Mouse (Mus musculus): ENCODE data around the gene Gm21988. TPM values are rescaled to one million over a fixed set of nuclear protein-coding genes. Genes with fewer than 3 reads are reported as not detected.

Gene Gm21988
- total RNA-seq, 2 experiments from 2014 or later, result 6.6 to 8.7 TPM

DNA sequence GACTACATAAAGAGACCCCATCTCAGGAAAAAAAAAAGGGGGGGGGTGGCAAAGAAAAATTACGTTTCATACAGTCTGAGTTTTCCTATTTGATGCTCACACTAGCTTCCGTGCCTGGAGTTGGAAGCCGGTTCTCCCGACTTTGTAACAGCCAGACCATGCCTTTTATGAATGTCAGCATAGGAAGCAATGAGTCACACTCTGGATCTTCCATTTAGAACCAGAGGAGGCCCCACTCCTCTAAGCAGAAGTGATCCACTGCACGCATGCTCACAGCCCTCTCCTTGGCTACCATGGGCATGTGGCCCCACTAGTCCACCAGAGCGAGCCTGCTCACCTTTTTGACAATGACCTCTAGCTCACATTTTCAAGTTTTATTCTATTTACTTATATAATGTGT is 48.4 kb downstream of the Gm21988 start:
- no peak for DNase-seq (ENCODE audit: low spot score in 2 of 2)

DNA sequence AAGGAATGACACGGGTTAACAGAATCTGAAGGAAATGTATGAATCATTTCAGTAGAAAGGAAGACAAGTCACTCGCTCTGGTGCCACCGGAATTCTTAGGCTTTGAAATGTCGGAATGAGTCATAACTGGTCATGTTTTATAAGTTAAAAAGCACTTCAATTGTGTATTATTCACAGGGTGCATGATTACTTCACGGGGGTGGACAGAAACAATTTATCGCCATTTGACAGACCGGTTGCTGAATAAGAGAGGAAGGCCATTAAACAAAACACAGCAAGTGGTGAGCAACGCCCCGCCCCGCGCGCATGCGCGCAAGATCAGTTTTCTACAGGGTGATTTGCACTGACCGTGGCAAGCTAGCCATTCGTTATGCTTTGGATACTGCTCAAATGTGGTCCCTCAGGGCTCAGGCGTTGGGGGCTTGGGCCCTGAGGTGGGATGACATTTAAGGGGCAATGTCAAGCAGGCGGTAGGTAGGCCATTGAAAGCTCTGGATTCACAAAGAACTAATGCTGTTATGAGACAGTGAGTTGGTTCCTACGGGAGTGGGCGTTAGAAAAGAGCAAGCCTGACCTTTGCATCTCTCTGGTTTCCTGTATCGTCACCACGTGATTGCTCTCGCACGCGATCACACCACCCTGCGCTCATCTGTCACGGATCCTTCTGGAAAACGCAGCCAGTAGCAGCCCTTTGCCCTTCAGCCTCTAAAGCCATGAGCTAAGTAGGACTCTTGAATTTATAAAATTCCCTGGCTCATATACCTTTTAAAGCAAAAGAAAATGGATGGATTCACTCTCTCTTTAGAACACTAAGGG is 50.1 kb downstream of the Gm21988 start:
- DNase-seq (ENCODE audit: low spot score in 2 of 2), result no peak

Small RNA genes lying within 50 kb of the gene (microRNA-seq; reads per million reads assigned to microRNA genes)
- gene Mir195a (726 to 1,567 reads per million in 2 experiments), gene Mir497 (0 reads per million in 2 experiments), gene Mir497b (0 reads per million in 2 experiments)

Other genes starting within 250 kb of the Gm21988 start
- 100 to 1,000 TPM; 256 to 267 TPM for gene Gabarap, start 248.7 kb downstream of the Gm21988 start, total RNA-seq (2021)
- gene Phf23, start 244.1 kb downstream of the Gm21988 start, total RNA-seq (2021), result 10 to 100 TPM; 40.1 to 43.7 TPM
- gene Dvl2, start 239.2 kb downstream of the Gm21988 start, total RNA-seq (2021), result 10 to 100 TPM; 26.1 to 38.9 TPM
- gene Acadvl, start 224.4 kb downstream of the Gm21988 start, total RNA-seq (2021), result 10 to 100 TPM; 55.7 to 57.6 TPM
- 100 to 1,000 TPM; 705 to 717 TPM for gene Dlg4, start 222.9 kb downstream of the Gm21988 start, total RNA-seq (2021)
- 1 to 10 TPM; 1.2 to 1.3 TPM for gene Asgr1, start 185.7 kb downstream of the Gm21988 start, total RNA-seq (2021)
- gene Asgr2, start 147.2 kb downstream of the Gm21988 start, total RNA-seq (2021), result not detected
- gene Mgl2, start 109.5 kb downstream of the Gm21988 start, total RNA-seq (2021), result under 1 TPM; 0.67 to 0.69 TPM
- gene Clec10a, start 83.6 kb downstream of the Gm21988 start, total RNA-seq (2021), result 1 to 10 TPM; 1.2 to 1.4 TPM
- 10 to 100 TPM; 32.8 to 39.6 TPM for gene Slc16a11, start 27.1 kb downstream of the Gm21988 start, total RNA-seq (2021)
- gene Slc16a13, start 18.8 kb downstream of the Gm21988 start, total RNA-seq (2021), result 10 to 100 TPM in 1 of 2 experiments, 1 to 10 TPM in 1; 9.2 to 12.1 TPM
- gene Bcl6b, start 10.0 kb downstream of the Gm21988 start, total RNA-seq (2021), result 1 to 10 TPM; 4.3 to 7.4 TPM
- gene 0610010K14Rik, start 1.9 kb downstream of the Gm21988 start, total RNA-seq (2021), result 10 to 100 TPM; 44.8 to 55.3 TPM
- 100 to 1,000 TPM; 306 to 350 TPM for gene Rnasek, start within 50 bp of the Gm21988 start, total RNA-seq (2021)
- gene Alox12, start 15.5 kb upstream of the Gm21988 start, total RNA-seq (2021), result under 1 TPM; 0.45 to 0.69 TPM
- not detected for gene Alox12e, start 82.8 kb upstream of the Gm21988 start, total RNA-seq (2021)
- not detected for gene Alox15, start 112.2 kb upstream of the Gm21988 start, total RNA-seq (2021)
- gene Pelp1, start 170.2 kb upstream of the Gm21988 start, total RNA-seq (2021), result 10 to 100 TPM; 41.3 to 46.8 TPM
- 10 to 100 TPM; 92.5 to 96.0 TPM for gene Arrb2, start 192.8 kb upstream of the Gm21988 start, total RNA-seq (2021)
- gene Med11, start 212.1 kb upstream of the Gm21988 start, total RNA-seq (2021), result 10 to 100 TPM; 20.5 TPM
- gene Zmynd15, start 219.6 kb upstream of the Gm21988 start, total RNA-seq (2021), result 1 to 10 TPM in 1 of 2 experiments, under 1 TPM in 1; 0.96 to 1.1 TPM
- gene Cxcl16, start 220.2 kb upstream of the Gm21988 start, total RNA-seq (2021), result under 1 TPM; 0.42 to 0.69 TPM

Data from layer of hippocampus, postnatal 10 days (tissue).